Mouse (Mus musculus): ENCODE data around the gene Ambp. TPM values are rescaled to one million over a fixed set of nuclear protein-coding genes. Genes with fewer than 3 reads are reported as not detected.
A peak's percentile ranks its signal among the peaks of the same experiment; 100 is the strongest.

Ambp gene
- total and polyA plus RNA-seq, 2 experiments from 2014 or later: not detected

GRCm38 (mm10) chr4:63156726-63157634 lies 2.4 kb upstream of the Ambp start:
- TF ChIP-seq CTCF (IDR thresholded peaks at IDR 0.05; ENCODE audit: low read depth): no peak
- no peak overlapping the region for H3K4me2 ChIP-seq (ENCODE audit: low read depth, low read length)
- no peaks in the 10 kb centered on the region for H3K9me3 ChIP-seq (ENCODE audit: low read length)
- 62% methylated on average over 8 of the region's 8 CpGs for WGBS
- ATAC-seq (no peak), DNase-seq (ENCODE audit: low spot score) (no peak)
- H3K4me1 ChIP-seq (ENCODE audit: insufficient read depth, low read length): no peaks in the 10 kb centered on the region
- no peaks in the 10 kb centered on the region for H3K36me3 ChIP-seq (ENCODE audit: insufficient read depth, low read length)
- H3K27me3 ChIP-seq (ENCODE audit: insufficient read depth, low read length): no peaks in the 10 kb centered on the region
- no peak overlapping the region for H3K4me3 ChIP-seq (ENCODE audit: low read length)
- no peak overlapping the region for H3K27ac ChIP-seq
- H3K9ac ChIP-seq (replicated peaks; ENCODE audit: low read length): no peak overlapping the region

GRCm38 (mm10) chr4:63155596-63155995 lies 997 bp upstream of the Ambp start:
- Histone ChIP-seq H3K27ac (no peak overlapping the region), H3K9ac (replicated peaks; ENCODE audit: low read length) (no peak overlapping the region), H3K4me2 (ENCODE audit: low read depth, low read length) (no peak overlapping the region), H3K9me3 (ENCODE audit: low read length) (no peaks in the 10 kb centered on the region), H3K4me3 (ENCODE audit: low read length) (no peak overlapping the region), H3K4me1 (ENCODE audit: insufficient read depth, low read length) (no peaks in the 10 kb centered on the region), H3K27me3 (ENCODE audit: insufficient read depth, low read length) (no peaks in the 10 kb centered on the region), H3K36me3 (ENCODE audit: insufficient read depth, low read length) (no peaks in the 10 kb centered on the region)
- ATAC-seq: no peak
- TF ChIP-seq CTCF (IDR thresholded peaks at IDR 0.05; ENCODE audit: low read depth): no peak
- 65% methylated on average over 2 of the region's 2 CpGs for WGBS
- no peak for DNase-seq (ENCODE audit: low spot score)

GRCm38 (mm10) chr4:63154028-63154427 lies 571 bp downstream of the Ambp start:
- no peak for DNase-seq (ENCODE audit: low spot score)
- no peak for ATAC-seq
- Histone ChIP-seq H3K9ac (replicated peaks; ENCODE audit: low read length) (no peak overlapping the region), H3K4me3 (ENCODE audit: low read length) (no peak overlapping the region), H3K4me2 (ENCODE audit: low read depth, low read length) (no peak overlapping the region), H3K4me1 (ENCODE audit: insufficient read depth, low read length) (no peaks in the 10 kb centered on the region), H3K36me3 (ENCODE audit: insufficient read depth, low read length) (no peaks in the 10 kb centered on the region), H3K27me3 (ENCODE audit: insufficient read depth, low read length) (no peaks in the 10 kb centered on the region), H3K9me3 (ENCODE audit: low read length) (no peaks in the 10 kb centered on the region), H3K27ac (no peak overlapping the region)
- TF ChIP-seq CTCF (IDR thresholded peaks at IDR 0.05; ENCODE audit: low read depth): no peak
- 49% methylated on average over 4 of the region's 4 CpGs for WGBS

DNA sequence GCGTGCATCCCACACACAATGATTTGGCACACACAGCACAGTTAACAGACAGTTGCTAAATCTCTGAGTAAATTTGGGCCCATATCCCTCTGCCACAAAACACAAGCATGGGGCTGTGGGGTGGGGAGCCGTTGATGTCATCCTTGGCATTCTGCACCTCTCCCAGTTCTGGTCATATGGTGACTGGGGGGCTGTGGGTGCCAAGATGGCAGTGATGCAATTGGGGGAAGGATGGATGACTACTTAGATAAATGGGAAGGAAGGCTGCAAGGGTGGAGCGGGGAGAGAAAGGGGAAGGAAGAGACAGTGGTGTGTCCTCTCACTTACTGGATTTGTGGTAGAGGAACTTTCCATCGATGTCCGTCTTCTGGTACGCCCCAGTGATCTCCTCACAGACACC lies 3.5 kb downstream of the Ambp start:
- 84% methylated on average over 6 of the region's 6 CpGs for WGBS
- ATAC-seq (no peak), DNase-seq (ENCODE audit: low spot score) (no peak)
- no peak overlapping the region for H3K4me3 ChIP-seq (ENCODE audit: low read length)
- H3K27me3 ChIP-seq (ENCODE audit: insufficient read depth, low read length): no peaks in the 10 kb centered on the region
- H3K9me3 ChIP-seq (ENCODE audit: low read length): no peaks in the 10 kb centered on the region
- TF ChIP-seq CTCF (IDR thresholded peaks at IDR 0.05; ENCODE audit: low read depth): no peak
- no peak overlapping the region for H3K9ac ChIP-seq (replicated peaks; ENCODE audit: low read length)
- no peaks in the 10 kb centered on the region for H3K4me1 ChIP-seq (ENCODE audit: insufficient read depth, low read length)
- H3K36me3 ChIP-seq (ENCODE audit: insufficient read depth, low read length): no peaks in the 10 kb centered on the region
- H3K27ac ChIP-seq: no peak overlapping the region
- H3K4me2 ChIP-seq (ENCODE audit: low read depth, low read length): no peak overlapping the region

DNA sequence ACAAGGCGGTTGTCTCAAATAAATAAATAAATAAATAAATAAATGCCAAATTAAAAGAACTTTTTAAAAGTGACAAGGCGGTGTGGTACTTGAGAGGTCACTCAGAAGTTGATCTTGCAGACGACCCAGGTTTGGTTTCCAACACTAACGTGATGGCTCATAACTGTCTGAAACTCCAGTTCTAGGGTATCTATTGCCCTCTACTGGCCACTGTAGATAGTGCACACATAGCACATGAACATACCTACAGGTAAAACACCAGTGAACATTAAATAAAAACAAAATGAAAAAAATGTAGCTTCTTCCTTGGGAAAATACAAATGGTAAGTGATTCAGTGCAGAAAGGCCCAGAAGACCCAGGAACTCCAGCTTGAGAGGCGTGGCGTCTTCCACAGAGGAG lies 7.3 kb downstream of the Ambp start:
- ATAC-seq: no peak
- WGBS: 93% methylated on average over 6 of the region's 6 CpGs
- 0 out of 2 replicates have a peak, but pooled peaks have one; percentile 7 for TF ChIP-seq CTCF (IDR thresholded peaks at IDR 0.05; ENCODE audit: low read depth)

DNA sequence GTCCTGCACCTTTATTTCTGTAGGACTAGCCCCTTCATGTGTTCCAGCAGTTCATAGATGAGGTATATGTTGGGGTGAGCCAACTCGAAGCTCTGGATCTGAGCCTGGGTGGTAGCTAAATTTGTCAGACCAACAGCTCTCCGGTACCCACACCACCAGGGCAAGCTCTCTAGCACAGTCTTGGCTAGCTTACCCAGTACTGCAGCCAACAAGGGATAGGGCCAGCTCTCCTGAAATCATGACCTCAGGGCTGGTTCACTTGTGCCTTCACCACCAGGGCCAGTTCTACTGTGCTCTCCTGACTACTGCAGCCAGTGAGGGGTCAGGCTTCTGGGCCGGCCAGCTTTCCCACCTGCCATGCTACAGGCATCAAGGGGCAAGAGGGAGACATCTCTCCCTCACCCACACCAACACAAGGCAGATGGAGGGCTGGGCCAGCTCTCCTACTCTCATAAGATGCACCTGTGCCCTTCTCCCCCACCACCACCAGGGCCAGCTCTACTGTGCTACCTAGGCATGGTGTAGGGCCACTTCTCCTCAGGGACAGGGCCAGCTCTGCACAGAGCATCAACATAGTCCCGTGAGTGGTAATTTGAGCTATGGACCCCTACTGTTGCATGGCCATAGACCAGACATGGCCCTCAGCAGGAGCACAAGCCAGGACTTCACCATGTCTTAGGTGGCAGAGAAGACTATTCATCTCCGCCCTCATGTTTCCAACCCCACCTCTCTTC lies 24.5 kb downstream of the Ambp start:
- H3K4me2 ChIP-seq (ENCODE audit: low read depth, low read length): no peak overlapping the region
- peaks cover 14% of the 10 kb centered on the region; the same call in 1 of the 2 replicates for H3K36me3 ChIP-seq (ENCODE audit: insufficient read depth, low read length)
- no peak for DNase-seq (ENCODE audit: low spot score)
- no peaks in the 10 kb centered on the region for H3K27me3 ChIP-seq (ENCODE audit: insufficient read depth, low read length)
- no peaks in the 10 kb centered on the region for H3K9me3 ChIP-seq (ENCODE audit: low read length)
- no peak overlapping the region for H3K9ac ChIP-seq (replicated peaks; ENCODE audit: low read length)
- WGBS: 82% methylated on average over 5 of the region's 5 CpGs
- ATAC-seq: no peak
- no peak overlapping the region for H3K4me3 ChIP-seq (ENCODE audit: low read length)
- no peaks in the 10 kb centered on the region for H3K4me1 ChIP-seq (ENCODE audit: insufficient read depth, low read length)
- TF ChIP-seq CTCF (IDR thresholded peaks at IDR 0.05; ENCODE audit: low read depth): no peak
- no peak overlapping the region for H3K27ac ChIP-seq

More for the DNA sequence above, 7.3 kb downstream of the Ambp start:
- no peak for DNase-seq (ENCODE audit: low spot score)
- Histone ChIP-seq H3K27me3 (ENCODE audit: insufficient read depth, low read length) (no peaks in the 10 kb centered on the region), H3K9me3 (ENCODE audit: low read length) (no peaks in the 10 kb centered on the region), H3K36me3 (ENCODE audit: insufficient read depth, low read length) (no peaks in the 10 kb centered on the region), H3K4me2 (ENCODE audit: low read depth, low read length) (no peak overlapping the region), H3K4me3 (ENCODE audit: low read length) (no peak overlapping the region), H3K4me1 (ENCODE audit: insufficient read depth, low read length) (no peaks in the 10 kb centered on the region), H3K27ac (no peak overlapping the region), H3K9ac (replicated peaks; ENCODE audit: low read length) (no peak overlapping the region)
